Comparison of ENCODE assay signal across 10 mouse cellular contexts in the genomic region with DNA sequence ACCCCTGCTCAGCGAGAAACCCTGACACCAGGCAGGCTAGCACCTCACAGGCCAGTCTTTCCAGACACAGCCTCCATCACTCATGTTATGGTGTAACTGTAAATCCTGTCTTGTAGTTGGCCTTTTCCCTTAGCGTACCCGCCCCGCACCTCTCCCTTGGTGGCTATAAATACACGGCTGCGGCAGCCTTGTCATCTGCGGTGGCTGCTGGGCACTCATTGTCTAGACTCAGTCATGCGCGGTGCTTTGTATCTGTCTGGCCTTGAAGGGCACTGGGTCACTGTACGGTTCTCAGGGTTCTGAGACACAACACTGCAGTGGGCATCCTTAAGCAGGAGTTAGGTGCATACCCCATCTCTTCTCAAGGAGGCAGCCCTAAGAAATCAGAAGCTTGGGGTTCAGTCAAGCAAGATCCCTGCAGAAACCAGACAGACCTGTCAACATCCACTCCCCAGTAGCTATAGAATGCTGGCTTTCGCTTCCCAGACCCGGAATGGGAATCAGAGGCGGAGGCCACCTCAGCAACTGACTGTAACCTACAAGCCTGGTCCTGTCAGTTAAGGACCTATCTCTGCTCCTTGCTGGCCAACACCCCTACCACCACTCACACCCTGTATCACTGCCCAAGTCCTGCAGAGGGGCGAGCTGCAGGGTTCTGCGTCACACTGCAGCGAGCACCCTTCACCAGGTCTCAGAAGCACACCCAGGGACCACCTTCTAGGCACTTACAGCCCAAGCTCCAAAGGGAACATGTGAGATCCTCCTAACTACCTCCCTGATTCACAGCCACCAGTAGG. TPM values are rescaled to one million over a fixed set of nuclear protein-coding genes. Genes with fewer than 3 reads are reported as not detected.
DNase-seq lines count a peak whose midpoint lies in the region; ATAC-seq and TF ChIP-seq lines count a peak whose summit lies in the region.
"Had no signal": no experiment of that assay in that cellular context is flagged by ENCODE, and none has a peak within 500 bp of the region (broad histone marks: within the 10 kb centered on the region; RNA-seq: fewer than 3 reads in every experiment).

No protein-coding gene starts in this region.

- no peaks in the 10 kb centered on the region for H3K36me3 ChIP-seq in liver, embryonic 11.5 days (ENCODE audit: control insufficient read depth, insufficient read depth, low read length)
- peaks cover 24% of the 10 kb centered on the region for H3K36me3 ChIP-seq in heart, embryonic 10.5 days
- peaks cover 27% of the 10 kb centered on the region for H3K36me3 ChIP-seq in neural tube, embryonic 13.5 days

- no peak overlapping the region for H3K9ac ChIP-seq in liver, embryonic 11.5 days (ENCODE audit: low read depth, low read length)
- peak overlapping the region; percentile 44; the same call in 1 of the 2 replicates for H3K9ac ChIP-seq in neural tube, embryonic 13.5 days
- H3K9ac ChIP-seq: forebrain, embryonic 15.5 days had no signal

- no peak overlapping the region for H3K4me3 ChIP-seq in liver, embryonic 11.5 days (ENCODE audit: low read depth, low read length)
- H3K4me3 ChIP-seq in heart, embryonic 10.5 days, result peak overlapping the region; percentile 18
- H3K4me3 ChIP-seq in neural tube, embryonic 13.5 days, result no peak overlapping the region
- H3K4me3 ChIP-seq in lung, adult 2 months (replicated peaks; ENCODE audit: extremely low read depth, low read depth, low read length), result no peak overlapping the region
- H3K4me3 ChIP-seq: forebrain, embryonic 15.5 days had no signal

- TF ChIP-seq POLR2A in lung, adult 2 months (IDR thresholded peaks at IDR 0.05; ENCODE audit: borderline replicate concordance, extremely low read depth, low read depth, low read length), result no peak

- intact Hi-C loops in heart, postnatal 10 days (cut with DNase I), result no loop called here

- no peak overlapping the region for H3K4me2 ChIP-seq in liver, embryonic 11.5 days
- H3K4me2 ChIP-seq in neural tube, embryonic 13.5 days, result 0 out of 2 replicates have a peak overlapping the region, but pooled peaks have one; percentile 9
- H3K4me2 ChIP-seq: forebrain, embryonic 15.5 days had no signal

- peaks cover 3% of the 10 kb centered on the region; the same call in 1 of the 2 replicates for H3K9me3 ChIP-seq in liver, embryonic 11.5 days (ENCODE audit: control insufficient read depth, low read length)
- 0 out of 2 replicates have a peak, but pooled peaks cover 5% of the 10 kb centered on the region for H3K9me3 ChIP-seq in heart, embryonic 10.5 days
- H3K9me3 ChIP-seq in neural tube, embryonic 13.5 days, result no peaks in the 10 kb centered on the region
- H3K9me3 ChIP-seq: forebrain, embryonic 15.5 days had no signal

- no peaks in the 10 kb centered on the region for H3K27me3 ChIP-seq in liver, embryonic 11.5 days (replicated peaks; ENCODE audit: control insufficient read depth, insufficient read depth, low read length)
- no peaks in the 10 kb centered on the region for H3K27me3 ChIP-seq in heart, embryonic 10.5 days (ENCODE audit: insufficient read depth, poor library complexity, severe bottlenecking)
- H3K27me3 ChIP-seq in neural tube, embryonic 13.5 days, result no peaks in the 10 kb centered on the region
- H3K27me3 ChIP-seq: forebrain, embryonic 15.5 days had no signal

- TF ChIP-seq CTCF in lung, adult 2 months (IDR thresholded peaks at IDR 0.05; ENCODE audit: insufficient read depth, low read length), result no peak

- no peak overlapping the region for H3K27ac ChIP-seq in liver, embryonic 11.5 days (ENCODE audit: low read depth, low read length)
- H3K27ac ChIP-seq in heart, embryonic 10.5 days, result peak overlapping the region; percentile 84
- peak overlapping the region; percentile 86 for H3K27ac ChIP-seq in neural tube, embryonic 13.5 days (replicated peaks)
- H3K27ac ChIP-seq: forebrain, embryonic 15.5 days had no signal

- no peak for ATAC-seq in liver, embryonic 11.5 days (replicated peaks; ENCODE audit: low FRiP score)
- peak; percentile 78 for ATAC-seq in neural tube, embryonic 13.5 days (ENCODE audit: low read depth)
- ATAC-seq: forebrain, embryonic 15.5 days had no signal

- peaks cover 5% of the 10 kb centered on the region for H3K4me1 ChIP-seq in liver, embryonic 11.5 days (replicated peaks; ENCODE audit: control insufficient read depth, insufficient read depth, low read length)
- H3K4me1 ChIP-seq in heart, embryonic 10.5 days, result peaks cover 40% of the 10 kb centered on the region
- H3K4me1 ChIP-seq in neural tube, embryonic 13.5 days (replicated peaks), result peaks cover 33% of the 10 kb centered on the region
- H3K4me1 ChIP-seq in lung, adult 2 months (ENCODE audit: control insufficient read depth, insufficient read depth, low read length), result no peaks in the 10 kb centered on the region
- H3K4me1 ChIP-seq: forebrain, embryonic 15.5 days had no signal

- peak; percentile 35 for DNase-seq in liver
- no peak for DNase-seq in liver, embryonic 11.5 days (ENCODE audit: low spot score)
- DNase-seq in heart, embryonic 10.5 days (ENCODE audit: low spot score), result no peak
- DNase-seq in heart, postnatal 10 days, result peak; percentile 54 to 64
- DNase-seq in lung, adult 2 months, result no peak
- DNase-seq in gastrocnemius, postnatal 10 days, result no peak
- DNase-seq: cerebellum, postnatal 36 days; layer of hippocampus, adult 9-11 months had no signal

- 85% methylated on average over 16 of the region's 16 CpGs for WGBS in liver, embryonic 11.5 days
- 56% methylated on average over 16 of the region's 16 CpGs for WGBS in heart, embryonic 10.5 days
- 49% methylated on average over 16 of the region's 16 CpGs for WGBS in neural tube, embryonic 13.5 days
- 79% methylated on average over 16 of the region's 16 CpGs for WGBS in lung, adult 2 months

RNA-seq across cellular contexts. Expression of a gene that starts 10.0 kb away (rescaled TPM):
- polyA plus RNA-seq in liver, embryonic 11.5 days (2014; fragmentation: Nextera tagmentation; extraction: Ambion mirVana), result 5.3 TPM in 2 replicates
- polyA plus RNA-seq in heart, embryonic 10.5 days (2016; fragmentation: Nextera tagmentation; extraction: Ambion mirVana), result 10.9 and 12.9 TPM in 2 replicates
- total RNA-seq in heart, postnatal 10 days (2021), result 10 to 100 TPM; 29.3 to 31.6 TPM
- 22.6 and 24.1 TPM in 2 replicates for polyA plus RNA-seq in neural tube, embryonic 13.5 days (2015; fragmentation: Nextera tagmentation; extraction: Ambion mirVana)
- polyA plus RNA-seq in lung, adult 2 months (2012; rRNA removed), result 8.0 and 9.5 TPM in 2 replicates
- 100 to 1,000 TPM in 1 of 2 experiments, 10 to 100 TPM in 1; 90.3 to 101 TPM for total RNA-seq in gastrocnemius, postnatal 10 days (2021)

RNA-seq across cellular contexts. Expression of a gene that starts 20.7 kb away (rescaled TPM):
- polyA plus RNA-seq in liver, embryonic 11.5 days (2014; fragmentation: Nextera tagmentation; extraction: Ambion mirVana), result 19.2 and 19.8 TPM in 2 replicates
- 37.7 and 60.1 TPM in 2 replicates for polyA plus RNA-seq in heart, embryonic 10.5 days (2016; fragmentation: Nextera tagmentation; extraction: Ambion mirVana)
- total RNA-seq in heart, postnatal 10 days (2021), result 10 to 100 TPM; 24.3 to 38.1 TPM
- polyA plus RNA-seq in neural tube, embryonic 13.5 days (2015; fragmentation: Nextera tagmentation; extraction: Ambion mirVana), result 0.88 and 1.2 TPM in 2 replicates
- 6.0 and 7.5 TPM in 2 replicates for polyA plus RNA-seq in lung, adult 2 months (2012; rRNA removed)
- total RNA-seq in gastrocnemius, postnatal 10 days (2021), result 10 to 100 TPM; 23.9 to 25.2 TPM

RNA-seq across cellular contexts. Expression of a gene that starts 45.6 kb away (rescaled TPM):
- 37.8 and 48.1 TPM in 2 replicates for polyA plus RNA-seq in liver, embryonic 11.5 days (2014; fragmentation: Nextera tagmentation; extraction: Ambion mirVana)
- polyA plus RNA-seq in heart, embryonic 10.5 days (2016; fragmentation: Nextera tagmentation; extraction: Ambion mirVana), result 44.1 and 54.6 TPM in 2 replicates
- 100 to 1,000 TPM; 118 to 134 TPM for total RNA-seq in heart, postnatal 10 days (2021)
- polyA plus RNA-seq in neural tube, embryonic 13.5 days (2015; fragmentation: Nextera tagmentation; extraction: Ambion mirVana), result 61.6 and 69.8 TPM in 2 replicates
- polyA plus RNA-seq in lung, adult 2 months (2012; rRNA removed), result 67.9 and 68.5 TPM in 2 replicates
- total RNA-seq in gastrocnemius, postnatal 10 days (2021), result 100 to 1,000 TPM; 104 to 111 TPM

Comparison
In these comparisons a context has a peak if more than half of its experiments do, and no peak if none do; other contexts are left out.
1. DNase-seq: peak in liver (single experiment) and heart, postnatal 10 days (2 of 2); none in liver, embryonic 11.5 days (single experiment), heart, embryonic 10.5 days (single experiment), lung, adult 2 months (single experiment) and gastrocnemius, postnatal 10 days (single experiment).